Mouse (Mus musculus) embryonic fibroblast, embryonic 13.5 days (primary cell): ENCODE data around the gene Cux1. TPM values are rescaled to one million over a fixed set of nuclear protein-coding genes. Genes with fewer than 3 reads are reported as not detected.

Experiments
- H3K27ac ChIP-seq: 2 replicates; pipeline ENCODE4 v1.5.1; 2012; ENCODE audit warnings: low read length, control low read depth, inconsistent platforms; ENCODE audit not compliant: insufficient read depth
- H3K4me1 ChIP-seq: 2 replicates; pipeline ENCODE4 v1.6.1; 2011; ENCODE audit warnings: low read length; ENCODE audit not compliant: control insufficient read depth, insufficient read depth
- H3K4me3 ChIP-seq: 2 replicates; pipeline ENCODE4 v1.5.1; 2011; ENCODE audit warnings: mild to moderate bottlenecking, control low read depth, low read length; ENCODE audit not compliant: insufficient read depth
- CTCF ChIP-seq: IDR thresholded peaks from 2 replicates; pipeline ENCODE4 v1.5.1; 2011; ENCODE audit warnings: mild to moderate bottlenecking, control low read depth, low read length, moderate library complexity, borderline replicate concordance; ENCODE audit not compliant: insufficient read depth
- POLR2A ChIP-seq: IDR thresholded peaks from 2 replicates; pipeline ENCODE4 v1.6.1; 2011; ENCODE audit warnings: low read depth, mild to moderate bottlenecking, control low read depth, low read length, moderate library complexity
- polyA plus RNA-seq: library from polyadenylated mRNA; stranded (reverse); fragments of >200 nt; gene quantifications from 2 replicates; pipeline ENCODE4 v1.2.4, GENCODE M21; 2011; ENCODE audit warnings: low read depth; ENCODE audit not compliant: missing spikeins, insufficient read length

Cux1 gene
- polyA plus RNA-seq, 1 experiment: 48.4 TPM

- TF ChIP-seq POLR2A (no peak), CTCF (no peak)
- H3K27ac ChIP-seq: no peak overlapping the region; the same call in 1 of the 2 replicates
- peaks cover 7% of the 10 kb centered on the region for H3K4me1 ChIP-seq
- peak overlapping the region; percentile 54 for H3K4me3 ChIP-seq
Observed at GRCm38 (mm10) chr5:136568026-136568765, 906 bp upstream of the Cux1 start.

DNA sequence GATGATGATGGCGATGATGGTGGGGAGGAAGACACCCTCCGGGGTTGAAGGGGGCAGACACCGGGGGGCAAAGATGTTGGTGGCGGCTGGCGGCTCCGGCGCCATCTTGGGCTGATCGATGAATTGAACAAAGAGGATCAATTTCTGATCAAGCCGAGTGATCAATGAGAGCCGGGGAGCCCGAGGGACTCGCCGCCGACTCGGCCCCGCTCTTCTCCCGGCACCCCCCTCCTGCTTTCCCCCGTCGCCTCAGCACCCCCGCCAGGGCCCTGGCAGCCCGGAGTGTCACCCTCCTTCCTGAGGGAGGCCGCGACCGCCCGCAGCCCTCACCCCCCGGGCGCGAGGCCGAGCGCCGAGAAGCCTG, 496 bp downstream of the Cux1 start:
- TF ChIP-seq POLR2A (no peak), CTCF (no peak)
- Histone ChIP-seq H3K4me1 (peaks cover 7% of the 10 kb centered on the region), H3K4me3 (peak overlapping the region; percentile 89), H3K27ac (peak overlapping the region; percentile 51; the same call in 1 of the 2 replicates)

- peak overlapping the region; percentile 89 for H3K4me3 ChIP-seq
- TF ChIP-seq POLR2A (peak; percentile 14; the same call in 1 of the 2 replicates), CTCF (no peak)
- H3K4me1 ChIP-seq: peaks cover 7% of the 10 kb centered on the region
- peak overlapping the region; percentile 51 for H3K27ac ChIP-seq
Observed at GRCm38 (mm10) chr5:136566001-136566811, 1.1 kb downstream of the Cux1 start.

- Histone ChIP-seq H3K4me3 (peak overlapping the region; percentile 89), H3K27ac (no peak overlapping the region; the same call in 1 of the 2 replicates), H3K4me1 (peaks cover 2% of the 10 kb centered on the region)
- no peak for TF ChIP-seq CTCF
Observed at GRCm38 (mm10) chr5:136565311-136565811, 1.9 kb downstream of the Cux1 start.

DNA sequence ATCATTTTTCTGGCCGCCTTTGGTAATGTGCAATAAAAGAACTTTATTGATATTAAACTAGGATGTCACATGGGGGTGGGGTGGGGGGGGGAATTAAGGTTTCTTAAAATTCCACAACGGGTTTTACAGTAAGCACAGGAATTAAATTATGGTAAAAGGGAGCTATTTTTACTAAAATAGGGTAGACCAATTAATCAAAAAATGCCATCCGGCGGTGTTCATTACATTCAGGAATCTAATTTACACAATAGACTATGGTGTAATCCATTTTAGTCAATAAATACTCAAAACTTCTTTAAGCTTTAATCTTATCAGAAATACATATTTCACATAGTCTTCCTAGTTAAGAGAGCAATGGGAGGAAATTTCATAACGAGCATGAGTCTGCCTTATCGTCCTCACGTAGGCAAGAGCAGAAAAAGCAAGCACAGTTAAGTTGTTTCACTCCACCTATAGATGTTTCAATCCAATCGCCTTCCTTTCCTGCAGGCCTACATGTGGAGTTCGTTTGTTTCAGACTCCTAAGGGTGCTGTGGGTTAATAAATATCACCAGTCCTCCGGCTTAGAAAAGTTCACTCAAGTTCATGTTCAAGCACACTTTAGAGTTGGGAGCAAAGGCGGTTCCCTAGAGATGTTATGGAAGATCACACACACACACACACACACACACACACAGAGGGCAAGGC, 2.5 kb downstream of the Cux1 start:
- TF ChIP-seq CTCF (no peak), POLR2A (no peak)
- H3K4me3 ChIP-seq: peak overlapping the region; percentile 89
- H3K27ac ChIP-seq: no peak overlapping the region
- peaks cover under 1% of the 10 kb centered on the region for H3K4me1 ChIP-seq

- TF ChIP-seq CTCF (no peak), POLR2A (no peak)
- Histone ChIP-seq H3K4me3 (peak overlapping the region; percentile 25; the same call in 1 of the 2 replicates), H3K27ac (no peak overlapping the region), H3K4me1 (peaks cover 4% of the 10 kb centered on the region)
Observed at GRCm38 (mm10) chr5:136563996-136564395, 3.3 kb downstream of the Cux1 start.

DNA sequence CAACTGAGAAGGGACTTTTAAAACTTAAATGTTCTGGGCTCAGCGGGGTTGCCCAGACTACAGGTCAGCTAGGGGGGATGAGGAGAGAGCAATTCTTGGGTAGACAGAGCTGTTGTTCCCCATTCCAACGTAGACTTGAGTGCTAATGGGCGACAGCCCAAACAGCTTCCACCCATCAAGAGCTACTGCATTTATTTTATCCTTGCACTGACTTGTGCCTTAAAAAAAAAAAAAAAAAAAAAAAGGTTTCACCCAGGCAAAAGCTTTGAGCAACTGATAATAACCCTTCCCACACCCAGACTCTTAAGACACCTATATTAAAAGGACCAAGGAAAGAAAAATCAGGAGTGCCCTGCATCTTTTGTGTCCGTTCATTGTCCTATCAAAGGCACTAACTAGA, 4.2 kb downstream of the Cux1 start:
- Histone ChIP-seq H3K4me3 (no peak overlapping the region), H3K27ac (peak overlapping the region; percentile 64; the same call in 1 of the 2 replicates), H3K4me1 (peaks cover 4% of the 10 kb centered on the region)
- TF ChIP-seq POLR2A (no peak), CTCF (no peak)

DNA sequence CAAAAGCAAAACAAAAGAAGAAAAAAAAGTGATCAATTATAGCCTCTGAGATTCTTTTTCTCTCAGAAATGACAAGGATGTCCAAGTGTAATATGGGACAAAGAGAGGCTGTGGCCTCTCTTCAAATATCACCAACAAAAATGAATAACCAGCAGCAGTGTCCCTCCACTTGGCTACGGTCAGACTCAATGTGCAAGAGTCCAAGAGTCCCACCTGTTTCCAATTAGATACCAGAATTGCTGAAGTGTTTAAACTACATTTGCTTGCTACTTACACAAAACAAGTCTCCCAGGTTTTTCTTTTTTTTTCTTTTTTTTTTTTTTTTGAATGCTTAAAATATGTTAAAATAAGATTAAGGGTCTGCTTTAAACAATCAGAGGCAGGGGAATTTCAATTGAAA, 5.1 kb downstream of the Cux1 start:
- Histone ChIP-seq H3K4me1 (peaks cover 4% of the 10 kb centered on the region), H3K27ac (no peak overlapping the region), H3K4me3 (no peak overlapping the region)
- TF ChIP-seq CTCF (no peak), POLR2A (no peak)

DNA sequence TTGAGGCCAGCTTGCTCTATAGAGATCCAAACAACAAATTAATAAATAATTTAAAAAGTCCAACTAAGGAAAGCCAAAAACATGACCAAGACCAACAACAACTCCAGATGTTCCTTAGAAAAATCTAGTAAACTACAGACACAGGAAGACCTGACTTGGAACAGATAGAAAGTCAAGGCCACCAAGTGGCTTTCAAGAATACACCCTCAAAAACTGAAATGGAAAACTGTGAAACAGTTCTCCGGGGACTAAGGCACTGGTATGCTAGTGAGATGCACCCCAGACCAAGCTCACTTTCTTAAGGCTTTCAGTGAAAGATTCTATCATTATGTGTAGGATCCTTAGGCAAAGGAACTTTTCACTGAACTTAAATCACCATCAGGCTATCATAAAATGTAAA, 5.6 kb downstream of the Cux1 start:
- Histone ChIP-seq H3K27ac (no peak overlapping the region), H3K4me3 (no peak overlapping the region), H3K4me1 (peaks cover 4% of the 10 kb centered on the region)
- TF ChIP-seq CTCF: no peak
- TF ChIP-seq POLR2A: no peak

GRCm38 (mm10) chr5:136560656-136561055, 6.6 kb downstream of the Cux1 start:
- Histone ChIP-seq H3K4me1 (peaks cover 13% of the 10 kb centered on the region), H3K27ac (no peak overlapping the region)
- TF ChIP-seq POLR2A: no peak
- TF ChIP-seq CTCF: no peak

DNA sequence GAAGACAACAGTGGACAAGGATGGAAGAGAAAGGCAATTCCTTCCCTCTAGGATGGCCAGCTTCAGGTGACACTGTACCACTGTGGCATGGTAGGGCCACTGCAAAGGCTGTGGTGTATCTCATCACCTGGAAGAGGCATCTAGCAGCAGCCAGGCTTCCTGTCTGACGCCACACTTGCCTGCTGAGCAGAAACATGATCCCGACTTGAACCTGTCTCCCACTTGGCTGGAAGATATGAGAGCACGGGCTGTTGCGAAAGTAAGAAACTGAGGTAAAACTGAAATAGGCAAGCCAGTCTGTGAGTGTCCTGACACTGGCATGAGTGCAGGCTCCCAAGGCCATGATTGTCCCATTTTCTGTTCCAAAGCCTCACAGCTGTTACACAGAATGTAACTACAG, 9.8 kb downstream of the Cux1 start:
- TF ChIP-seq CTCF (no peak), POLR2A (no peak)

More at GRCm38 (mm10) chr5:136560656-136561055, 6.6 kb downstream of the Cux1 start:
- no peak overlapping the region for H3K4me3 ChIP-seq

More for the DNA sequence above, 9.8 kb downstream of the Cux1 start:
- Histone ChIP-seq H3K4me1 (peaks cover 29% of the 10 kb centered on the region), H3K27ac (no peak overlapping the region), H3K4me3 (no peak overlapping the region)
